Mouse (Mus musculus) left cerebral cortex, postnatal 14 days (tissue): ENCODE results near the gene Atp6v1c2. TPM values are rescaled to one million over a fixed set of nuclear protein-coding genes. Genes with fewer than 3 reads are reported as not detected.

Experiments used
- DNase-seq, 2 experiments: peaks; one replicate each; pipeline ENCODE4 v3.0.0; 2021 to 2022; ENCODE audit warnings: low spot score in 2 of 2, mixed read lengths in 1 of 2
- intact Hi-C: fragments of 180-260 bp; cut with DNase I; formaldehyde crosslinking; loops from one replicate; pipeline ENCODE4 v1.15.1; 2025
- total RNA-seq, 2 experiments: library from RNA; stranded (reverse); gene quantifications; 2 replicates each; pipeline ENCODE4 v1.2.3; 2021

Gene Atp6v1c2
- total RNA-seq, 2 experiments from 2014 or later = 6.4 to 9.8 TPM

- intact Hi-C loops = no loop called here
- DNase-seq = no peak
Observed at GRCm38 (mm10) chr12:17339114-17339905, 10.2 kb upstream of the Atp6v1c2 start.

GRCm38 (mm10) chr12:17338338-17338737, 9.2 kb upstream of the Atp6v1c2 start:
- DNase-seq = no peak
- intact Hi-C loops = no loop called here

GRCm38 (mm10) chr12:17333459-17333858, 4.3 kb upstream of the Atp6v1c2 start:
- intact Hi-C loops = no loop called here

GRCm38 (mm10) chr12:17324549-17325470, 4.3 kb downstream of the Atp6v1c2 start:
- DNase-seq = peak; percentile 13 to 63
- intact Hi-C loops = no loop called here

More at GRCm38 (mm10) chr12:17333459-17333858, 4.3 kb upstream of the Atp6v1c2 start:
- no peak for DNase-seq

- intact Hi-C loops = no loop called here
- DNase-seq = no peak
Observed at GRCm38 (mm10) chr12:17318453-17318852, 10.7 kb downstream of the Atp6v1c2 start.

GRCm38 (mm10) chr12:17317970-17318369, 11.2 kb downstream of the Atp6v1c2 start:
- intact Hi-C loops = no loop called here

GRCm38 (mm10) chr12:17316096-17316495, 13.1 kb downstream of the Atp6v1c2 start:
- DNase-seq = no peak
- intact Hi-C loops = no loop called here

More at GRCm38 (mm10) chr12:17317970-17318369, 11.2 kb downstream of the Atp6v1c2 start:
- no peak for DNase-seq

- DNase-seq = peak in 1 of 2 experiments; percentile 10
- intact Hi-C loops = no loop called here
Observed at GRCm38 (mm10) chr12:17310852-17311839, 18.0 kb downstream of the Atp6v1c2 start.

GRCm38 (mm10) chr12:17308246-17308645, 20.9 kb downstream of the Atp6v1c2 start:
- no peak for DNase-seq
- intact Hi-C loops = no loop called here

GRCm38 (mm10) chr12:17305445-17305844, 23.7 kb downstream of the Atp6v1c2 start:
- DNase-seq = no peak
- intact Hi-C loops = no loop called here

GRCm38 (mm10) chr12:17299902-17300301, 29.3 kb downstream of the Atp6v1c2 start:
- no peak for DNase-seq
- intact Hi-C loops = no loop called here

GRCm38 (mm10) chr12:17296899-17297298, 32.3 kb downstream of the Atp6v1c2 start:
- DNase-seq = no peak
- intact Hi-C loops = no loop called here

GRCm38 (mm10) chr12:17290569-17290968, 38.6 kb downstream of the Atp6v1c2 start:
- no peak for DNase-seq
- intact Hi-C loops = no loop called here

GRCm38 (mm10) chr12:17289913-17290312, 39.2 kb downstream of the Atp6v1c2 start:
- intact Hi-C loops = no loop called here
- DNase-seq = no peak

- intact Hi-C loops = no loop called here
- no peak for DNase-seq
Observed at GRCm38 (mm10) chr12:17289060-17289459, 40.1 kb downstream of the Atp6v1c2 start.

- intact Hi-C loops = no loop called here
- DNase-seq = no peak
Observed at GRCm38 (mm10) chr12:17288496-17288895, 40.7 kb downstream of the Atp6v1c2 start.

- DNase-seq = no peak
- intact Hi-C loops = no loop called here
Observed at GRCm38 (mm10) chr12:17273841-17274240, 55.3 kb downstream of the Atp6v1c2 start.

GRCm38 (mm10) chr12:17271272-17271671, 57.9 kb downstream of the Atp6v1c2 start:
- intact Hi-C loops = no loop called here
- peak; percentile 52 to 63 for DNase-seq

GRCm38 (mm10) chr12:17267316-17267715, 61.8 kb downstream of the Atp6v1c2 start:
- DNase-seq = peak in 1 of 2 experiments; percentile 53
- intact Hi-C loops = no loop called here
